Mouse (Mus musculus) skeletal muscle tissue, adult 2 months (tissue): ENCODE results near the gene Acaa1a.

Source experiments
- DNase-seq: peaks from one replicate; pipeline ENCODE4 v3.0.0-alpha.2; 2012; ENCODE audit warnings: low read depth, low spot score

Acaa1a gene

DNA sequence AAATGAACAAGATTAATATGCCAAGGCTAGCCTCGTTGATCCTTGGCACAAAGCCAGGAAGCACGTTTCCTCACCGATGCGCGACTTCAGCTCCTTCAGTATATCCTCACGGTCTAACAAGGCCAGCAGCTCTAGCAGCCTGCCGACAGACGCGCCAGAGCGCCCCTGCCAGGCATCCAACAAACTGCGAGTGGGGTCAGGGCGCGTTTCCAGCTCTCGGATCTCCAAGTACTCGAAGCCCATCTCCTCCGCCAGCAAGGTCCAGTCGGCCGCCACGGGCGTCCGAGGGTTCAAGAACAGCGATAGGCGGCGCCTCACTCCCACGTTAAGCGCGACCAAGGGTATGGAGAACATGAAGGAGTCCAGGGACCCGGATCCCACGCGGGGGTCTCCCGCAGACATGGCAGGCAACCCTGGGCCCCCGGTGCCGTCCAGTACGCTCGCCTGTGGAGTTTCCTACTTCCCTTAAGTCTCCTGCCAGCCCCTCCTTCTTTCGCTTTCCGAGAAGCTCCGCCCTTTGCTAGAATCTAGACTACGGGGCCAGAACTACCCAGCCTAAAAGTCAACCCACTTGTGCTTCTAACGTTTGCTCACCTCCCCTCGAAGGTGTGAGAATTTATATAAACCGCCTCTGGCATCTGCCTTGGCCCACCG lies at the start of gene Acaa1a:
Gene Acaa1a, plus strand, starts transcription at position 119 of the 654 bp plus-strand sequence.
- peak; percentile 63 for DNase-seq

DNA sequence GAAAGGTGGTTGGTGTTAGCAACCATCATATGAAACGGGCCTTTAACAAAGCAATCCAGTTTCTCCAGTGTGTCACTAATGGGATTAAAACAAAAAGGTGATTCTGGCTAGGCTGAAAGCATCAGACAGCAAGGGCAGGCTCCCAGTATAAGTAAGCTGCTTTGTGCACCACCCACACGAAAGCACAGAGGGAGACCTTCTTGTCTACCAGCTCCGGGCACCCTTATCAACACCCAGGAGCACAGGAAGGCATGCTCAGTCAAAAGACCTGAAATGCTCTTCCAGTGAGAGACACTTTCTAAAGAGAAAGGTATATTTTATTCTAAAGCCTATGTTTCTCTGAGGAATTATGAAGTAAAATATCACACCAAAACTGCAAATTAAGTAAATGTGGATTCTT lies 48.7 kb upstream of the Acaa1a start:
- no peak for DNase-seq

DNA sequence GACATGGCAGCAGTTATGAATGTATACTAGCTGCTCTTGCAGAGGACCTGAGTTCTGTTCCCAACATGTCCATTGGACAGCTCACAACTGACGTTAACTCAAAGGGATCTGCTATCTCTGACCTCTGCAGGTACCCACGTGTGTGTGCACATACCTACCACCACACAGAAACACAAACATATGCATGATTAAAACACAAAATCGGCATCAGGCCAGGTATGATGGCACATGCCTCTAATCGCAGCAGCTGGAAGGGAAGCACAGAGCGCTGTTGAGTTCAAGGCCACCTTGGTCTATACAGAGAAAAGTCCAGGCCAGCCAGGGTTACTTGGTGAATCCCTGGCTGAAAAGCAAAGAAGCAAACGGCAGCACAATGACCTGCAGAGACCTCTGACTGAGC lies 41.8 kb upstream of the Acaa1a start:
- no peak for DNase-seq

- DNase-seq: no peak
Observed at GRCm38 (mm10) chr9:119298563-119298962, 40.9 kb upstream of the Acaa1a start.

DNA sequence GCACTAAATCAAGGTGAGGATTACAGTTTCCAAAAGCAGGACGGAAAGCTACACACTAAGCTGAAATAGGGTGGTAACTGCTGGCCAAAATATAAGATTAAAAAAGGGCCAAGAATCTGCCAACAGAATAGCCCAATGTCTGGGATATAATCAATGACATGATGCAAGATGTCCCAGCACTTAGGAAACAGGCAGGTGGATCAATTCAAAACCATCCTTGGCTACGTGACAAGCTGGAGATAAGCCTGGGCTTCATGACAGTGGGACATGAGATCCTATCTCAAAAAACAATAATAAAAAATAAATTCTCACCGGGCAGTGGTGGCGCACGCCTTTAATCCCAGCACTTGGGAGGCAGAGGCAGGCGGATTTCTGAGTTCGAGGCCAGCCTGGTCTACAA lies 33.6 kb upstream of the Acaa1a start:
- DNase-seq: no peak

DNA sequence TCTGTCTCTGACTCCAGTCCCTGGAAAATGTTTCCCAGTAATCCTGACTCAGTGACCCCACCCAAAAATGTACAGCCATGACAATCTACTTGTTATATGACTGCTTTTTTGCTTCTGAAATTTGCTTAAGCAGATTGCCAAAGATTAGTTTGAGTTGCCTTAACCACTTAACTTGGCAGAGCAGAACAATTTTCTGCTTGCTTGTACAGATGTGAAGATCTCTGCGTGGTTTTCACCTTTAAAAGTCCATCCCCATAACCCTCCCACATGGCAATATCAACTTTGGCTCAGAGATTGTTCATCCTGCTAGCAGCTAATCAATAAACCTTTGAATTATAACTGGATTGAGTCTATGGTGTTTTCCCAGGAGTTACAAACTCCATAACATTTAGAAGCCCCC lies 30.4 kb upstream of the Acaa1a start:
- DNase-seq: no peak

- DNase-seq: no peak
Observed at GRCm38 (mm10) chr9:119313096-119313495, 26.4 kb upstream of the Acaa1a start.

DNA sequence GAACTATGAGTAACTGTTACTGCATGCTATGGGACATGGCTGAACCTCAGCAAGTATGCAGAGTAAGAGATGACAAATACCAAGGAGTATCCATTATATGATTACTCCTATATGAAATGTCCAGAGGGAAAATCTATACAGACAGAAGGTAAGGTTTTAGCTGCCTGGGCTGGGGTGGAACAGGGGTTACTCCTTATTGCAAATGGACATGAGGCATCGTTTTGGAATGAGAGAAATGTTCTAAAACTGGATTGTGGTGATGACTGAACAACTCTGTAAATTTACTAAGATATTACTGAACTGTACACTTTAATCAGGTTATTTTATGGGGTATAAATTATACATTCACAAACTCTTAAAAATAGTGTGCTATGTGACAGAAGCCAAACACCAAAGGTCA lies 20.6 kb upstream of the Acaa1a start:
- no peak for DNase-seq

DNA sequence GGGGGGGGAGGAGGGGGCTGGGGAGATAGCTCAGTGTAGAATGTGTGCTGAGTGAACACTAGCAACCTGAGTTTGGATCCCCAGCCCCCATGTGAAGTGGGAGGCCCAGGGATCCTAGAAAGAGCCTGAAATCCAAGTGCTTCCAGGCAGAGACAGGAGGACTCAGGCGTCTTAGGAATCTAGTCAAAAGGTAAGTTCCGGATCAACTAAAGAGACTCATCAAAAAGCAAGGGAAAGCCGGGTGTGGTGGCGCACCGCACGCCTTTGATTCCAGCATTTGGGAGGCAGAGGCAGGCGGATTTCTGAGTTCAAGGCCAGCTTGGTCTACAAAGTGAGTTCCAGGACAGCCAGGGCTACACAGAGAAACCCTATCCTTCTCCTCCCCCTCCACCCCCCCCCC lies 19.0 kb upstream of the Acaa1a start:
- no peak for DNase-seq

DNA sequence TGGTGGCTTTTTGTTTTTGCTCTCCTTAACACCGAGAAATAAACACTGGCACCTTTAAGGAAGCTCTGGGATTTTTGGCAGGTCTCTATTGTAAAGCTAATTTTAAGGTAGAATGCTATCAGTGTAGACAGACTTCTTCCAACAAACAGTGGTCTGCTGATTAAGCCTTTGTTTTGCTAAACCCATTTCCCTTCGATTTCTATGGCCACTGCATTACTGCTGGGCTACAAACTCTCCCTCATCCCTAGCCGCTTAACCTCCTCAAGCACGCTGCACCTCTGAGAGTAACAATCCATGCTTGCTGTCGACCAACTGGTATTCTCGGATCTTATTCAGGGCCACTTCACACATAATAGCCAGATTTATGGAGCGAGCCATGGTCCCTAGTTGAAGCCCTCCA lies 18.5 kb upstream of the Acaa1a start:
- no peak for DNase-seq

GRCm38 (mm10) chr9:119321392-119322229 lies 17.9 kb upstream of the Acaa1a start:
- DNase-seq: no peak

DNA sequence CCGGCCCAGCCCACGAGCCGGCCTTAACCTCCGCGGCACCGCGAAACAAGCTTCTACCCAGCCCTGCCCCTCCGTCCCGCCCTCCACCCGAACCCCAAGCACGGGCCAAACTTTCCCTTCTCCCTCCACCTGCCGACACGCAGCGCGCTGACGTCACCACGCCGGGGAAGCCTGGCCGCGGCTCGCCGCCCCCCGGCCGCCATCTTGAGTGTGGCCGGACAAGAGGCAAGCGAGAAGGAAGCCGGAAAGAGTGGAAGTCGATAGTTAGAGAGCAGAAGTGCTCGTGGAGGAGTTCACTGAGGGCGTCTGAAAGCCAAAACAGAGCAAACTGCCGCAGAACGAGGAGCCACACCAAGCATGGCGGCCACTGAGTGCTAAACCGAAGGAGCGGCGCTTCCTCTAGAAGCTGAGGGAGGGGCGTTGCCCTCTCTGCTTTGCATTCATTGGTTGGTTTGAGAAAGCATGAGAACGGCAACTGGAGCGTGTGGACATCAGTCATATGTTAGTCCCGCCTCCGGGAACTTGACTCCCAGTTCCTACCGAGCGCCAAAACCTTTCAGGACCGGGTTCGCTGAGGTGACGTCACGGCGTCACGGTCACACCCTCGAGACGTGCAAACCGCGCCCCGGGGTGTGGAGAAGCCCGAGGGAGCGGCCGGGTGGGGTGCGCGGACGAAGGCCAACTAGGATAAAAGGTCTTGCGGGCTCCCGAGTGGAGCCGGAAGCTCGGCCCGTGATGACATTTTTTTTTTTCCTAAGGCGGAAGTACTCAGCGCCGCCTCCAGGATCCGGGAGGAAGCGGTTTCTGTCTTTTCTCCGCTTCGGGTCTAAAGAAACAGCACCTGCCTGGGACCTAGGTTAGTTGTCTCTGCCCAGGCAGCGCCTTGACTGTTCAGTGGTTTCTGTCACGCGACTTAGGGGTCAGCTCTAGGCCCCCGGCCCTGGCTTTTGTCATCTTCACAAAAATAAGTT lies 16.9 kb upstream of the Acaa1a start, which contains the start of gene Oxsr1:
Gene Oxsr1, minus strand, starts transcription at position 139 of the 971 bp plus-strand sequence.
- peak; percentile 100 for DNase-seq

- no peak for DNase-seq
Observed at GRCm38 (mm10) chr9:119323260-119323645, 16.2 kb upstream of the Acaa1a start.

DNA sequence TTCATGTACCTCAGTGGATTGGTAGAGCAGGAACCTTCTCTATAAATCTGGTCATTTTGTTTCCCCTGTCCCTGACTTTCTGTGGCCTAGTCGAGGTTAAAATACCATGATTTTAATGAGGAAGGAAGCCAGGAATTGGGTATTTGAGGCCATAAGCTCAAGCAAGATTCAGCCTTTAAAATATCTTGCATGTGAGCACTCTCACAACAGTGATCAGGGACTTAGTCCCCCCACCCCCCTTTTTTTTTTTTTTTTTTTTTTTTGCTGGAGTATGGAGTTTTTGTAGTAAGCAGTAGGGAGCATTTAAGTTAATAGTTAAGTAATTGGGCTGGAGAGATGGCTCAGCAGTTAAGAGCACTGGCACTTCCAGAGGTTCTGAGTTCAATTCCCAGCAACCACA lies 15.3 kb upstream of the Acaa1a start:
- DNase-seq: no peak

DNA sequence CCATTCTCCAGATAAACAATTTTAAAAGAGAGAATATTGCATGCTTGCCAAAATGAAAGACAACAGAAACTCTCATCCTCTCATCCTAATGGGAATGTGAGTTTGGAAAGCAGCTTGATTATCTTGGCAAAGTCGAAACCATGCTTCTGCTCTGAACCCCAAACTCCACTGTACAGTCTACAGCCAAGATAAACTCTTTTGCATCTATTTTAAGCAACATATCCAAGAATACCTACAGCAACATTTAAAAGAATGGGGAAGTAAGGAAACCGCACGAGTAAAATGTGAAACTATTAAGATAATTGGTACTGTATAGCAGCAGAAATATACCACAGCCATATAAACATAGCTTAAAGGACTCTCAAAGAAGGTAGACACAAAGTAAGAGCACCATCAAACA lies 11.0 kb upstream of the Acaa1a start:
- no peak for DNase-seq

- DNase-seq: peak; percentile 53
Observed at GRCm38 (mm10) chr9:119330186-119330963, 9.1 kb upstream of the Acaa1a start.

GRCm38 (mm10) chr9:119334324-119334723 lies 5.2 kb upstream of the Acaa1a start:
- peak; percentile 78 for DNase-seq

DNA sequence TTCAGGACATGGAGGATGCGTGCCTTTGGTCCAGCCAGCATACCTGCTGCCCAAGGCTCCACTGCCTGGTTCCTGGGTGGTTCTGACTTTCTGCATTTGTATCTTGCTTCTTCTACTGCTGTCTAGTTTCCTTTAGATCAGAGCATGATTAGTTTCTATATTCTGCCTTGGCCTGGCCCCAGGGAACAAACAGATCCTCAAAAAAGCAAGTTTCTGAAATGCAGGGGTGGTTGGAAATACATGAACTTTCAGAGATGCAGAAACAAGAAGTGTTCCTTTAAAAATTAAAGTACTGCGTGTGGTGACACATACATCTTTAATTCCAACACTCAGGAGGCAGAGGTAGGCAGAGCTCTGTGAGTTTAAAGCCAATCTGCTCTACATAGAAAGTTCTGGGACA lies 4.6 kb upstream of the Acaa1a start:
- no peak for DNase-seq

GRCm38 (mm10) chr9:119335571-119335970 lies 3.9 kb upstream of the Acaa1a start:
- DNase-seq: no peak

DNA sequence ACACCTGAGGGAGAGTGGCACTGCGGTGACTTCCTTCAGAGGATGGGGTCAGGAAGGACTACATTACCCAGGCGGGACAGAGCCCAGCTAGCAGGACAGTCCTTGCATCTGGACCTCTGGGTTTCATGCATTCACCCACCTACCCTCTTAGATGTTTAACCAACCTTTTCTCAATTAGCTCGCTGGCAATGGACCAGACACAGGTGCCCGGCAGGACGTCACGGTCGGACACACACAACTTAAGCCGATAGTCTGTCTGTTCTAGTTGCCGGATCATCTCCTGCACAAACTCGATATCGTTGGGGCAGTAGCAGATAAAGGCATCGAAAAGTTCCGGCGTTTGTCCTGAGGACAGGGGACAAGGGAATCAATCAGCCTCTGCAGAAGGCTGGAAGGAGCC lies 1.6 kb upstream of the Acaa1a start:
- DNase-seq: no peak

DNA sequence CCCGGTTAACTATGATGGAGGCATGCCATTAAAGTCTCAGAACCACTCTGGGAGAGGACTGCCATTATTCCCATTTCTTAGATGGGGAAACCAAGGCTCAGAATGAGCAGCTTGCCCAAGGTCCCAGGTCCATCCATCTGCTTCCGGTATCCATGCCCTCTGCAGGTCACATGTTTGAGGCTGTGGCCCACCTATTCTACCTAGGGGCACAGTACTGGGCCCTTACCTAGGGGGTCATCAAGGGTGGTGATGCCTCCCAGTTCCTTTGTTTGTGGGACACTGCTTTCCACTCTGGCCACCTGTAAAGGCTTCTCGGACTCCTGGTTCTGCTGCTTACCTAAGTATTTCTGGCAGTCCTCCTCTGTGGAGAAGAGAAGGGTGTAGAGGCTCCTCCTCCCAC lies 1.1 kb upstream of the Acaa1a start:
- DNase-seq: no peak
